Mouse (Mus musculus) olfactory bulb, adult 2 months (tissue): ENCODE data around the gene E030030I06Rik.
"Not testable (repeated sequence)": the region's sequence is repeated elsewhere in the genome, so short reads cannot be mapped to it uniquely, and the experiment has no call there.

Source experiments
- CTCF ChIP-seq: fragments of 200-500 bp; IDR thresholded peaks from 2 replicates; pipeline ENCODE4 v1.5.1; 2012; ENCODE audit warnings: low read depth, mild to moderate bottlenecking, low read length, moderate library complexity; ENCODE audit not compliant: insufficient read depth
- POLR2A ChIP-seq: fragments of 200-500 bp; IDR thresholded peaks from 2 replicates; pipeline ENCODE4 v1.6.1; 2012; ENCODE audit warnings: mild to moderate bottlenecking, low read depth, low read length, moderate library complexity; ENCODE audit not compliant: insufficient read depth

DNA sequence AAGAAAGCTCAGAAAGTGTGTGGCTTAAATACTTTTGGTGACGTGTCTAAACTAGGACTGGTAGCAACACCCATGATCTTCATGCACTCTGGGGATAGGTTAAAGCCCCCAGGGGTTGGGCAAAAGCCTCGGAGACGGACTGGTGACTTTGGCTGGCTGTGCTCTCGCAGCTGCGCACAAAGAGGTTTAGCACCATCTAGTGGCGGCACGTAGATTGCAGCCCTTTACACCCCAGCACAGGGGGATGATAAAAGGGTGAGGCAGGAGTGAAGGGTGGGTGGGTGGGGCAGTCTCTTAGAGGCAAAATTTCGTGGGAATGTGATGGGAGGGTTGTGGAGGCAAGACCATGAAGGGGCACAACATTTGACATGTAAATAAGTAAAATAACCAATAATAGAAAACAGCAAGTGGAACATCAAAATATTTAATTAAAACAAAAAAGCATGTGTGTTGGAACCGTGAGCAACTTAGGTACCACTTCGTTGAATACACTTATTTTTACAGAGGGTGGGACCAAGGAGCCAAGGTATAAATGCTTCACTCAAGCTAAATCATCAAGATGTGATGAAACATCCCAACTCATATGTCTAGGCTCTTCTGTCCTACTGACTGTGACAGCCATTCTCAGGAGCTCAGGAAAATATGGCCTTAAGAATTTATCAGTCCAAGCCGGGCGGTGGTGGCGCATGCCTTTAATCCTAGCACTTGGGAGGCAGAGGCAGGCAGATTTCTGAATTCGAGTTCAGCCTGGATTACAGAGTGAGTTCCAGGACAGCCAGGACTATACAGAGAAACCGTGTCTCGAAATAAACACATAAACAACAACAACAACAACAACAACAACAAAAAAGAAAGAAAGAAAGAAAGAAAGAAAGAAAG lies 14.9 kb upstream of the E030030I06Rik start:
- TF ChIP-seq POLR2A, CTCF: not testable (repeated sequence)
